Mouse (Mus musculus): ENCODE measurements around the gene Shq1. TPM values are rescaled to one million over a fixed set of nuclear protein-coding genes. Genes with fewer than 3 reads are reported as not detected.

The Shq1 gene
- polyA plus RNA-seq, 2 experiments: 9.5 to 12.3 TPM

GRCm38 (mm10) chr6:100528556-100528955 lies 142.4 kb downstream of the Shq1 start:
- no peak overlapping the region for H3K27ac ChIP-seq (replicated peaks; ENCODE audit: low read depth, low read length)
- H3K9me3 ChIP-seq (ENCODE audit: control insufficient read depth, low read length): no peaks in the 10 kb centered on the region
- no peak for TF ChIP-seq POLR2A (IDR thresholded peaks at IDR 0.05; ENCODE audit: borderline replicate concordance, extremely low read depth, insufficient read depth, insufficient read length)
- ATAC-seq (ENCODE audit: low FRiP score, low read depth) (no peak), DNase-seq (ENCODE audit: low spot score) (no peak)
- no peak overlapping the region for H3K9ac ChIP-seq (ENCODE audit: low read depth, low read length, severe bottlenecking)
- peaks cover 12% of the 10 kb centered on the region; the same call in 1 of the 2 replicates for H3K4me1 ChIP-seq (ENCODE audit: control insufficient read depth, insufficient read depth, low read length)
- no peaks in the 10 kb centered on the region for H3K36me3 ChIP-seq (ENCODE audit: control insufficient read depth, insufficient read depth, low read length)
- no peak overlapping the region for H3K4me3 ChIP-seq (replicated peaks; ENCODE audit: low read length)
- no peak overlapping the region for H3K4me2 ChIP-seq (replicated peaks; ENCODE audit: low read depth, low read length, severe bottlenecking)
- 0 out of 2 replicates have a peak, but pooled peaks cover 7% of the 10 kb centered on the region for H3K27me3 ChIP-seq (ENCODE audit: control insufficient read depth, insufficient read depth, low read length)
- WGBS: 39% methylated on average over 7 of the region's 7 CpGs

- ATAC-seq (ENCODE audit: low FRiP score, low read depth) (no peak), DNase-seq (ENCODE audit: low spot score) (no peak)
- Histone ChIP-seq H3K4me2 (replicated peaks; ENCODE audit: low read depth, low read length, severe bottlenecking) (no peak overlapping the region), H3K36me3 (ENCODE audit: control insufficient read depth, insufficient read depth, low read length) (no peaks in the 10 kb centered on the region), H3K27ac (replicated peaks; ENCODE audit: low read depth, low read length) (no peak overlapping the region), H3K27me3 (ENCODE audit: control insufficient read depth, insufficient read depth, low read length) (0 out of 2 replicates have a peak, but pooled peaks cover 7% of the 10 kb centered on the region), H3K4me3 (replicated peaks; ENCODE audit: low read length) (no peak overlapping the region), H3K9me3 (ENCODE audit: control insufficient read depth, low read length) (no peaks in the 10 kb centered on the region), H3K4me1 (ENCODE audit: control insufficient read depth, insufficient read depth, low read length) (peaks cover 8% of the 10 kb centered on the region; the same call in 1 of the 2 replicates), H3K9ac (ENCODE audit: low read depth, low read length, severe bottlenecking) (no peak overlapping the region)
- no peak for TF ChIP-seq POLR2A (IDR thresholded peaks at IDR 0.05; ENCODE audit: borderline replicate concordance, extremely low read depth, insufficient read depth, insufficient read length)
- WGBS: 90% methylated on average over 5 of the region's 5 CpGs
Measured at GRCm38 (mm10) chr6:100527972-100528371, 143.0 kb downstream of the Shq1 start.

- ATAC-seq (ENCODE audit: low FRiP score, low read depth) (no peak), DNase-seq (ENCODE audit: low spot score) (no peak)
- TF ChIP-seq POLR2A (IDR thresholded peaks at IDR 0.05; ENCODE audit: borderline replicate concordance, extremely low read depth, insufficient read depth, insufficient read length): no peak
- Histone ChIP-seq H3K27me3 (ENCODE audit: control insufficient read depth, insufficient read depth, low read length) (0 out of 2 replicates have a peak, but pooled peaks cover 7% of the 10 kb centered on the region), H3K4me1 (ENCODE audit: control insufficient read depth, insufficient read depth, low read length) (peaks cover 8% of the 10 kb centered on the region; the same call in 1 of the 2 replicates), H3K4me2 (replicated peaks; ENCODE audit: low read depth, low read length, severe bottlenecking) (no peak overlapping the region), H3K9me3 (ENCODE audit: control insufficient read depth, low read length) (no peaks in the 10 kb centered on the region), H3K36me3 (ENCODE audit: control insufficient read depth, insufficient read depth, low read length) (no peaks in the 10 kb centered on the region), H3K4me3 (replicated peaks; ENCODE audit: low read length) (no peak overlapping the region), H3K27ac (replicated peaks; ENCODE audit: low read depth, low read length) (no peak overlapping the region), H3K9ac (ENCODE audit: low read depth, low read length, severe bottlenecking) (no peak overlapping the region)
- 85% methylated on average over 6 of the region's 6 CpGs for WGBS
Measured at GRCm38 (mm10) chr6:100527161-100527560, 143.8 kb downstream of the Shq1 start.

- no peak for ATAC-seq (ENCODE audit: low FRiP score, low read depth)
- Histone ChIP-seq H3K27ac (replicated peaks; ENCODE audit: low read depth, low read length) (no peak overlapping the region), H3K4me3 (replicated peaks; ENCODE audit: low read length) (no peak overlapping the region), H3K9me3 (ENCODE audit: control insufficient read depth, low read length) (no peaks in the 10 kb centered on the region), H3K27me3 (ENCODE audit: control insufficient read depth, insufficient read depth, low read length) (0 out of 2 replicates have a peak, but pooled peaks cover 7% of the 10 kb centered on the region), H3K36me3 (ENCODE audit: control insufficient read depth, insufficient read depth, low read length) (no peaks in the 10 kb centered on the region), H3K4me1 (ENCODE audit: control insufficient read depth, insufficient read depth, low read length) (peaks cover 8% of the 10 kb centered on the region; the same call in 1 of the 2 replicates), H3K9ac (ENCODE audit: low read depth, low read length, severe bottlenecking) (no peak overlapping the region), H3K4me2 (replicated peaks; ENCODE audit: low read depth, low read length, severe bottlenecking) (no peak overlapping the region)
- TF ChIP-seq POLR2A (IDR thresholded peaks at IDR 0.05; ENCODE audit: borderline replicate concordance, extremely low read depth, insufficient read depth, insufficient read length): no peak
- DNase-seq (ENCODE audit: low spot score): no peak
- WGBS: 8% methylated on average over 9 of the region's 9 CpGs
Measured at GRCm38 (mm10) chr6:100526066-100526465, 144.9 kb downstream of the Shq1 start.

- no peak overlapping the region for H3K27ac ChIP-seq (replicated peaks; ENCODE audit: low read depth, low read length)
- 0 out of 2 replicates have a peak, but pooled peaks cover 7% of the 10 kb centered on the region for H3K27me3 ChIP-seq (ENCODE audit: control insufficient read depth, insufficient read depth, low read length)
- peaks cover 8% of the 10 kb centered on the region; the same call in 1 of the 2 replicates for H3K4me1 ChIP-seq (ENCODE audit: control insufficient read depth, insufficient read depth, low read length)
- H3K36me3 ChIP-seq (ENCODE audit: control insufficient read depth, insufficient read depth, low read length): no peaks in the 10 kb centered on the region
- no peak overlapping the region for H3K4me2 ChIP-seq (replicated peaks; ENCODE audit: low read depth, low read length, severe bottlenecking)
- no peak for DNase-seq (ENCODE audit: low spot score)
- H3K9me3 ChIP-seq (ENCODE audit: control insufficient read depth, low read length): no peaks in the 10 kb centered on the region
- H3K4me3 ChIP-seq (replicated peaks; ENCODE audit: low read length): no peak overlapping the region
- no peak for ATAC-seq (ENCODE audit: low FRiP score, low read depth)
- TF ChIP-seq POLR2A (IDR thresholded peaks at IDR 0.05; ENCODE audit: borderline replicate concordance, extremely low read depth, insufficient read depth, insufficient read length): no peak
- whole genome bisulfite sequencing: 15% methylated on average over 3 of the region's 3 CpGs
- no peak overlapping the region for H3K9ac ChIP-seq (ENCODE audit: low read depth, low read length, severe bottlenecking)
Measured at GRCm38 (mm10) chr6:100525496-100525895, 145.5 kb downstream of the Shq1 start.
